Mouse (Mus musculus) stomach, embryonic 16.5 days (tissue): ENCODE results near the gene Otp. TPM values are rescaled to one million over a fixed set of nuclear protein-coding genes. Genes with fewer than 3 reads are reported as not detected.

Experiments used
- ATAC-seq: fragments of 200-750 bp; cut with Nextera tagmentation; 2 replicates; pipeline ENCODE4 v1.8.0; 2017; ENCODE audit warnings: moderate number of reproducible peaks, moderate TSS enrichment; ENCODE audit not compliant: insufficient read depth, low FRiP score
- H3K27ac ChIP-seq: fragments of 300-500 bp; sonication (generic); 2 replicates; pipeline ENCODE4 v1.5.1; 2014; ENCODE audit warnings: low read length
- H3K27me3 ChIP-seq: fragments of 300-500 bp; sonication (generic); 2 replicates; pipeline ENCODE4 v1.6.1; 2014; ENCODE audit warnings: low read length, control low read depth, mixed read lengths; ENCODE audit not compliant: control insufficient read depth, insufficient read depth
- H3K36me3 ChIP-seq: fragments of 300-500 bp; sonication (generic); 2 replicates; pipeline ENCODE4 v1.6.1; 2014; ENCODE audit warnings: low read length; ENCODE audit not compliant: control insufficient read depth, insufficient read depth
- H3K4me1 ChIP-seq: fragments of 300-500 bp; sonication (generic); 2 replicates; pipeline ENCODE4 v1.6.1; 2014; ENCODE audit warnings: low read length, control low read depth, mixed read lengths; ENCODE audit not compliant: control insufficient read depth, insufficient read depth
- H3K4me2 ChIP-seq: fragments of 300-500 bp; sonication (generic); 2 replicates; pipeline ENCODE4 v1.6.1; 2014; ENCODE audit warnings: low read depth, low read length, mixed read lengths
- H3K4me3 ChIP-seq: fragments of 300-500 bp; sonication (generic); replicated peaks from 2 replicates; pipeline ENCODE4 v1.5.1; 2014; ENCODE audit warnings: mild to moderate bottlenecking, low read length
- H3K9ac ChIP-seq: fragments of 300-500 bp; sonication (generic); 2 replicates; pipeline ENCODE4 v1.6.1; 2014; ENCODE audit warnings: low read length
- H3K9me3 ChIP-seq: fragments of 300-500 bp; sonication (generic); replicated peaks from 2 replicates; pipeline ENCODE4 v1.6.1; 2016; ENCODE audit warnings: low read length, control low read depth; ENCODE audit not compliant: control insufficient read depth
- WGBS: fragments of 180-500 bp; shearing (Covaris S2); extraction: QIAGEN DNeasy Blood & Tissue Kit; methylation state at CpG from one replicate; pipeline ENCODE4 v1.1.7; 2014; 5-methylcytosine and 5-hydroxymethylcytosine counted together
- polyA plus RNA-seq: library from polyadenylated mRNA; unstranded; fragments of >200 nt; fragmentation: Nextera tagmentation; extraction: Ambion mirVana; gene quantifications from 2 replicates; pipeline ENCODE4 v1.2.1, GENCODE M21; 2015

Otp gene
- polyA plus RNA-seq, 1 experiment from 2014 or later, result not detected

DNA sequence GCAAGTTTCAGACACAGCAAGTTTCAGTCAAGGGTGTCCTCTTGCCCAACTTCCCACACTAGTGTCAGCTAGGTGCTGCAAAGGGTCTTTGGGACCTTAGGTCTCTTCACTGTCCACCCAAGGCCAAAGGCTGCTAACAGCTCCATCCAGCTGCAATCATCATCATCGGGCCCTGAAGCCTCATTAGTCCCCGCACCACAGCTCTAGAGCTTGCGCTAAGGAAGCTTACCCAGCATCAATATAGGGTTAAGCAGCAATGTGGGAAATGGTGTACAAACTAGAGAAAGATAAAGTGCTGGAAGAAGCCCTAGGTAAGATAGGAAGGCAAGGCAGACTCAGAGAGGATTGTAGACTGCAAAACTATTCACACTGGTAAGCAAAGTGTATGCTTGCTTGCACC lies 5.8 kb downstream of the Otp start:
- ATAC-seq, result no peak
- H3K4me3 ChIP-seq, result no peak overlapping the region
- peaks cover 17% of the 10 kb centered on the region for H3K4me1 ChIP-seq
- H3K4me2 ChIP-seq, result no peak overlapping the region
- no peak overlapping the region for H3K27ac ChIP-seq
- H3K9me3 ChIP-seq, result no peaks in the 10 kb centered on the region
- H3K9ac ChIP-seq, result no peak overlapping the region
- peaks cover 79% of the 10 kb centered on the region for H3K27me3 ChIP-seq
- 3% methylated on average over 3 of the region's 3 CpGs for WGBS
- H3K36me3 ChIP-seq, result no peaks in the 10 kb centered on the region

DNA sequence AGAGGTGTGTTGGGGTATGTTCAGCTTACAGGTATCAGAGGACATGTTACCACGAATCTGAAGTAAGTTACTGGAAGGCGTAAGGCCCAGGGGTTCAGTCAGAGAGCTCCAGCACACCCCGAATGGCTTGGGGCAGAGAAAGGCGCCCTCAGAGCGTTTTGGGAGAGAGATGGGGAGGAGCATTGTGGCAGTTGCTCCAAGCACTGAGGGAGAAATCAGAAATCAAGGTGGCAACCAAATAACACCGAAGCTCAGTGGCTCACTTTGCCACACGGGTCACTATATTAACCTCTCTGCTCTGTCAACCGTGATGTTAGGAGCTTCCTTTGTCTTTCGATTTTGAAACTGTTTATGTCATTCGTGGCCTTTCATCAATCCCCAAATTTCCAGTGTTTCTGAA lies 6.8 kb downstream of the Otp start:
- WGBS, result 3% methylated on average over 10 of the region's 10 CpGs
- ATAC-seq, result no peak
- no peak overlapping the region for H3K4me2 ChIP-seq
- H3K27me3 ChIP-seq, result peaks cover 72% of the 10 kb centered on the region
- no peaks in the 10 kb centered on the region for H3K9me3 ChIP-seq
- no peak overlapping the region for H3K9ac ChIP-seq
- peaks cover 17% of the 10 kb centered on the region for H3K4me1 ChIP-seq
- no peaks in the 10 kb centered on the region for H3K36me3 ChIP-seq
- no peak overlapping the region; the same call in 1 of the 2 replicates for H3K4me3 ChIP-seq
- no peak overlapping the region for H3K27ac ChIP-seq

DNA sequence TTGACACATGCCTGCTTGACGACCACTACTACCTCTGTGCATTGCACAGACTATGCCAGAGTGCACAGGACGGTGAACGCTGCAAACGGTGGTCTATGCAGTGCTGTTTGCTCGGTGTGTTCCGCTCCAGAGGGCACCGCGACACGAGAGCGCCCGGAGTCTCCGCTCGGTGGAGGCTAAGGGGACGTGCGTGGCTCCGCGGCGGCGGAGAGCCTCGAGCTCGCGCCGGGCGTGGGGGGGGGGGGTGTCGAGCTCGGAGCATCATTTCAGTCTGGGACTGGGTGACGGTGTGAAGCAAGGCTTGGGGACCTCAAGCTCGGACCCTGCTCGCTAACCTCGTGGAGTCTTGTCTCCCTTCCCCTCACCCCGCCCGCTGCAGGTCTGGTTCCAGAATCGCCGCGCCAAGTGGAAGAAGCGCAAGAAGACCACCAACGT lies 7.3 kb downstream of the Otp start:
- 0 out of 2 replicates have a peak, but pooled peaks have one; percentile 29 for ATAC-seq
- Histone ChIP-seq H3K9me3 (no peaks in the 10 kb centered on the region), H3K27ac (no peak overlapping the region)

DNA sequence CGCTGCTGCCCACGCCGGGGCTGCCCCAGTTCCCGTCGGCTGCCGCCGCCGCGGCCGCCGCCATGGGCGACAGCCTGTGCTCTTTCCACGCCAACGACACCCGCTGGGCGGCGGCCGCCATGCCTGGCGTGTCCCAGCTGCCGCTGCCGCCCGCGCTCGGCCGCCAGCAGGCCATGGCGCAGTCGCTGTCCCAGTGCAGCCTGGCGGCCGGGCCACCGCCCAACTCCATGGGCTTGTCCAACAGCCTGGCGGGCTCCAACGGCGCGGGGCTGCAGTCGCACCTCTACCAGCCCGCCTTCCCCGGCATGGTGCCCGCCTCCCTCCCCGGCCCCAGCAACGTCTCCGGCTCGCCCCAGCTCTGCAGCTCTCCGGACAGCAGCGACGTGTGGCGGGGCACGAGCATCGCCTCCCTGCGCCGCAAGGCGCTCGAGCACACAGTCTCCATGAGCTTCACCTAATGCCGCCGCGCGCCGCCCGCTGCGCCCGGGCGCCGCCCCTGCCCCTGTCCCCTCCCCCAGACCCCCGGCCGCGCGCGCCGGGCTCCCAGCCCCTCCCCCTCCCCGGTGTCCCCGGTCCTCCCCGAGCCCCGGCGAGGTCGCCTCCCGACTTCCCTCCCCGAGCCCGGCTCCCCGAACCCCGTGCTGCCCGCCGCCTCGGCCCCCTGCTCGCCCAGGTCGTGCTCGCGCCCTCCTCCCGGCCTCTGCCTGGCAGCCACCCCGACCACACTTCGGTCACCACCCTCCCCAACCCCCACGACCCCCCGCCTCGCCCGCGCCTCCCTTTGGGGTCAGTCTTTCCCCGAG lies 8.0 kb downstream of the Otp start:
- peaks cover 72% of the 10 kb centered on the region for H3K27me3 ChIP-seq
- peak overlapping the region; percentile 48 for H3K4me3 ChIP-seq
- H3K4me2 ChIP-seq, result peak overlapping the region; percentile 47
- H3K9ac ChIP-seq, result no peak overlapping the region
- peak; percentile 71 for ATAC-seq
- peaks cover 17% of the 10 kb centered on the region for H3K4me1 ChIP-seq
- WGBS, result under 1% methylated on average over 81 of the region's 95 CpGs
- H3K36me3 ChIP-seq, result no peaks in the 10 kb centered on the region
- H3K9me3 ChIP-seq, result no peaks in the 10 kb centered on the region
- no peak overlapping the region for H3K27ac ChIP-seq

More for the DNA sequence above, 7.3 kb downstream of the Otp start:
- under 1% methylated on average over 37 of the region's 37 CpGs for WGBS
- Histone ChIP-seq H3K27me3 (peaks cover 72% of the 10 kb centered on the region), H3K4me3 (peak overlapping the region; percentile 48), H3K4me2 (peak overlapping the region; percentile 47), H3K4me1 (peaks cover 17% of the 10 kb centered on the region), H3K9ac (no peak overlapping the region), H3K36me3 (no peaks in the 10 kb centered on the region)

DNA sequence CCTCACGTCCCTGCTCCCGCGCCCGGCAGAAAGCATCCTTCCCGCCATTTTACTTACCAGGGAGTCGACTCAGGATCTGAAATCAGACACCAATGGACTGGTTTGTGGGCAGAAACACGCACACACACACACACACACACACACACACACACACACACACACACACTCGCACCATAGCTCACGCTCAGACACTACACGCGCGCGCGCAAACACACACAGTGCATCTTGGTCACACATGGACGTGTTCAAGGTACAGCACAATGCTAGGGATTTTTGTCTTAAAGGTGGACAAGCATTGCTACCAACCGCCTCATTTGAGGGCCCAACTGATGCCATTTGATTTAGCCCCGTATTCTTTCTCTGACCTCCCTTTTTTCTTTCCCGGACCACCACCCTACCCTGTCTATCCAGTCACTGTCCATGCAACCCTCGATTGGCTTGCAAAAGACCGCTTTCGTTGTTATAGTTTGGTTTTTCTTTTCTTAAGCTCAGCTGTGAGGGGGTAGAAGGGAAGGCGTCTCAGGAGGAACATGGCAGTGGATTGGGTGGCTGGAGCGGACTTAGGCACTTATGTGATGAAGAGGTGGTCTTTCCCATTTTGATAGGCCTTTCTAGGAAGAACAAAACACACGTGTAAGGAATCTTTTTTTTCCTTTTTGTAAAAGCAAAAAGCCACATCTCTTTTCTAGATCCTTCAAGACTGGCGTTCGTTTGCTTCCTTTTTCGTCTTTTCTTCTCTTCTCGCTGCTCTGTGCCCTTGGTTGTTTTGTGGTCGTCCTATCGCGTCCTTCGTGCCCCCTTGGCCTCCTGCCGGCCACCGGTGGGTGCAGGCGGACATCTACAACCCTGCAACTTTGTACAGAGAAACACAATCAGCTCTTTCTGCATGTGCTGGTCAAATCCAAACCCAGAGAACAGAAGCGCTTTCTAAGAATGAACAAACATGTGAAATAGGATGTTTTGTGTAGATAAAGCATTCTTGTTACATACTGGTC lies 8.9 kb downstream of the Otp start:
- Histone ChIP-seq H3K4me1 (peaks cover 17% of the 10 kb centered on the region), H3K36me3 (no peaks in the 10 kb centered on the region), H3K4me2 (peak overlapping the region; percentile 47), H3K9ac (no peak overlapping the region), H3K4me3 (peak overlapping the region; percentile 48), H3K27ac (no peak overlapping the region), H3K9me3 (no peaks in the 10 kb centered on the region), H3K27me3 (peaks cover 77% of the 10 kb centered on the region)
- 3% methylated on average over 36 of the region's 36 CpGs for WGBS
- ATAC-seq, result no peak

DNA sequence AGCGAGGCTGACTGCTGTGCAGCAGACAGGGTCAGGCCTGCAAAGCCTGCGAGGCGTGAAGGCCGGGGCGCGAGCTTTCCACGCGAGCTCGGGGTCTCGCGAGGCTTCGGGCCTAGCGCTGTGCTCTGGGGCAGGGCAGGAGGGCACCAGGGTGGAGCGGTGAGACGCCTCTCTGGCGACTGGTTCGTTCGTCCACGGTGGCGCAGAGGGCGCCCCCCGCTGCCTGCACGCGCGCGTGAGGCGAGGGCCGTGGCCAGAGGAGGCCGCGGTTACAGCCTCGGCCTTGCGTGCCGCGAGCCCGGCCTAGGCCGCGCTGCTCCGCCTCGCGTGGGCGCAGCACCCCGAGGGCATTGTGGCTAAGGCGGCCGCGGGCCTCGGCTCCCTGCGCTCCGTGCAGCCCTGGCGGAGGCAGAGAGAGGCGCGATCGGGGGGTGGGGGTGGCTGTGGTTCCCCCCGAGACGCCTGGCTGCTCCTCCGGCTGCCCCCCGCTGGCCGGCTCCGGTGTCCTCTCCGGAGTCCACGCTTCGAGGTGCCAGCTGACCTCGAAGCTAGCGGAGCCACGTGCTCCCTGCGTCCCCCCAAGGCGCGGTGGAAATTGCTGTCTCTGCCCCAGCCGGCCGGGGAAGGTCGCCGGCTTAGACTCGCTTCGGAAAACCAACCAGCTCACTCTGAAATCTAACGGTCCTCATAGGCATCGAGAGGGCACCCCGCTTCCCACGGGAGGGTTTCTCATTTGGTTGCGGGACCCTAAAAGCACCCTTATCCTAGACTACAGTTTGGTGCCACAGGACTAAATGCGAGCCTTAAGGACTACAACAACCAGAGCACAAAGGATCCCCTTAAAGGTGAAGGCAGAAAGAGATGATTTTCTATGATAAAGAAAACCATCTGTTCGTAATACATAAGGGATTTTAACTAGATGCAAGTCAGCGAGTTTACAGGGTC lies 10.2 kb downstream of the Otp start:
- H3K36me3 ChIP-seq, result no peaks in the 10 kb centered on the region
- peaks cover 78% of the 10 kb centered on the region for H3K27me3 ChIP-seq
- ATAC-seq, result no peak
- peak overlapping the region; percentile 28; the same call in 1 of the 2 replicates for H3K4me2 ChIP-seq
- no peaks in the 10 kb centered on the region for H3K9me3 ChIP-seq
- no peak overlapping the region for H3K27ac ChIP-seq
- peak overlapping the region; percentile 18 for H3K4me3 ChIP-seq
- WGBS, result 1% methylated on average over 77 of the region's 81 CpGs
- no peak overlapping the region for H3K9ac ChIP-seq
- H3K4me1 ChIP-seq, result peaks cover 17% of the 10 kb centered on the region

DNA sequence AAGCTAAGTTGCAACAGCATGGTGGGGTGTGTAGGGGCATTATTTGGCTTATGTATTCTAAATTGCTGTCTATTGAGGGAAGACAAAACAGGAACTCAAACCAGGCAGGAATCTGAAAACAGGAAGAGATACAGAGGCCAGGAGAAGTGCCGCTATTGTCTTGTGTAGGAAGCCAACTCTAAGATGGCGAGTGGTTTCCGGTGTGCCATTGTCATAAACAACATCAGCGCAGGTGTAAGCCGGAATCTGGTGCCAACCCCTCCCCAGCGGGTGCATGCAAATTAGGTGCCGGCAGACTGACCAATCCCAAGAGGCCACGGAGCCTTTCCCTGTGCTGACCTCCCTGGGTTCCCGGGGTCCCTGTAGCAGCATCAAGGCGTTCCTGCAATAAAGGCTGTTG lies 32.4 kb downstream of the Otp start:
- no peak overlapping the region for H3K27ac ChIP-seq
- no peaks in the 10 kb centered on the region for H3K9me3 ChIP-seq
- H3K4me2 ChIP-seq, result no peak overlapping the region
- H3K9ac ChIP-seq, result no peak overlapping the region
- H3K4me1 ChIP-seq, result no peaks in the 10 kb centered on the region
- H3K27me3 ChIP-seq, result no peaks in the 10 kb centered on the region
- H3K4me3 ChIP-seq, result no peak overlapping the region
- no peaks in the 10 kb centered on the region for H3K36me3 ChIP-seq
- no peak for ATAC-seq
- 82% methylated on average over 10 of the region's 10 CpGs for WGBS

DNA sequence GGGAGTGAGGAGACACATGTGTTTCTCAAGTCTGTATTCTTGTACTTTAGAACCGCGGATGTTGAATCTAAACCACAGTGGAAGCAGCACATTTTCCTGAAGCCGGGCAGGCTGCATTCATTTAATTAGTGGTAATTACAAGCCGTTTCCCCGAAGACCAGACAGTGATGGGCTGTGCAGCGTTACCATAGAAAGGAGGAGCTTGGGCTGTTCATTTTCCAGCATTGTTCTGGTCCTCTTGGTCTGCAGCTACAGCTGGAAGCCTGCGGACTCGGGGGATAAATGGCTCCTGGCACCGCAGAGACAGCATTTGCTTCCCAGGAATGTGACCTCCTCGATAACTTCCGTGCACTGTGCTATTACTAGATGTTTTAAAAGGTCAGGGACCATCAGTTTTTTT lies 37.6 kb downstream of the Otp start:
- no peak for ATAC-seq
- WGBS, result 21% methylated on average over 11 of the region's 11 CpGs
- no peak overlapping the region for H3K4me3 ChIP-seq
- no peak overlapping the region for H3K27ac ChIP-seq
- H3K4me1 ChIP-seq, result no peaks in the 10 kb centered on the region
- H3K36me3 ChIP-seq, result no peaks in the 10 kb centered on the region
- no peaks in the 10 kb centered on the region for H3K9me3 ChIP-seq
- H3K4me2 ChIP-seq, result no peak overlapping the region
- H3K9ac ChIP-seq, result no peak overlapping the region
- H3K27me3 ChIP-seq, result no peaks in the 10 kb centered on the region
